Mouse (Mus musculus) layer of hippocampus, adult 9-11 months (tissue): Measurements from ENCODE around the gene Hoxd11.

Experiments
- DNase-seq: peaks from one replicate; pipeline ENCODE4 v3.0.0; 2022

Hoxd11 gene

GRCm38 (mm10) chr2:74732513-74733316 is 53.4 kb downstream of the Hoxd11 start:
- DNase-seq = no peak

- DNase-seq = no peak
These were observed 53.9 kb downstream of the Hoxd11 start for GRCm38 (mm10) chr2:74733317-74733661.

GRCm38 (mm10) chr2:74733765-74734164 is 54.4 kb downstream of the Hoxd11 start:
- DNase-seq = no peak

GRCm38 (mm10) chr2:74734451-74734850 is 55.1 kb downstream of the Hoxd11 start:
- DNase-seq = no peak

GRCm38 (mm10) chr2:74734996-74735811 is 55.8 kb downstream of the Hoxd11 start:
- DNase-seq = no peak

GRCm38 (mm10) chr2:74735851-74736687 is 56.7 kb downstream of the Hoxd11 start:
- no peak for DNase-seq
